Mouse (Mus musculus) ES-Bruce4 (cell line): Measurements from ENCODE around the gene Arid5b.

Experiments
- CTCF ChIP-seq: IDR thresholded peaks from one replicate; pipeline ENCODE4 v1.8.1; 2011; ENCODE audit warnings: low read depth, low read length
- POLR2A ChIP-seq: IDR thresholded peaks from one replicate; pipeline ENCODE4 v1.8.1; 2011; ENCODE audit warnings: low read length; ENCODE audit not compliant: insufficient read depth

GRCm38 (mm10) chr10:68090544-68090943, 188.0 kb downstream of the Arid5b start:
- TF ChIP-seq POLR2A (no peak), CTCF (no peak)
